Mouse (Mus musculus): ENCODE measurements at regions not wholly inside any gene's neighbourhood (a gene's known extent, or its start where the extent isn't known, plus 50 kb on each side); places are given as distances from the start of the nearest gene placed in this dataset.

DNA sequence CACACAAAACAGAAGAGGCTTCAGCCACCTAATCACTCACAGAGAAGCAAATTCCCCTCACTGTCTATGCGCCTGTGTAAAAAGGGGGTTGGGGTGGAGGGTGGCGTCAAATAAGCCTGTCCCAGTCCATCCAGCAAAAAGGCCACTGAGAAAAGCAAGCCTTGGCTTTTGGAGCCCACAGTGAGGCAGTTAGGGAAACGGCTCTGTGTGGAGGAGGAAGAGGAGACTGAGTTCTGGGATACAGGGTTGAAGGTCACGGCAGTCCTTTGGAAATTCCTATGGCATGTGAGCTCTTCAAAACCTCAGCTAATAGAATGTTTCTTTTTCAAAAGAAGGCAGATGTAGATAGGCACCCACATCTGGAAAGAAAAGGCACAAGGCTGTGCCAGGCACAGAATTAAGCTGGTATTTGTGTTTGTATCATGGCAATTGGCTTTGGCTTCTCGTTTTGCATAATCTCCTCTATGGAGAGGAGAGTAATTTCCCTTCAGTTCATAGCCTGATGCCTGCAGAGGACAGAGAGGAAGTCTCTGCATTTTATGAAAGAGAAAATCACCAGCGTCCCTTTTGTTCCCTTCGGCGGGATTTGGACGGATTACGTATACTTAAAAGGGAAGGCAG lies 319.3 kb downstream of the Sorl1 start:
- ATAC-seq (no peak), DNase-seq (no peak)
- Histone ChIP-seq H3K9ac (replicated peaks) (no peak overlapping the region), H3K27ac (ENCODE audit: low read depth) (no peak overlapping the region), H3K27me3 (ENCODE audit: insufficient read depth, low read length) (no peaks in the 10 kb centered on the region), H3K4me2 (ENCODE audit: low read depth, low read length) (no peak overlapping the region), H3K4me1 (ENCODE audit: insufficient read depth) (no peaks in the 10 kb centered on the region), H3K36me3 (replicated peaks; ENCODE audit: insufficient read depth, low read length) (no peaks in the 10 kb centered on the region), H3K4me3 (ENCODE audit: low read depth, low read length) (no peak overlapping the region), H3K9me3 (ENCODE audit: low read length) (no peaks in the 10 kb centered on the region)
- TF ChIP-seq CTCF (IDR thresholded peaks at IDR 0.05; ENCODE audit: low read depth) (no peak), EP300 (IDR thresholded peaks at IDR 0.05; ENCODE audit: low read depth) (no peak)
- 53% methylated on average over 10 of the region's 10 CpGs for WGBS (ENCODE audit: insufficient replicate concordance)

- ATAC-seq: no peak
- Histone ChIP-seq H3K9me3 (ENCODE audit: low read length) (no peaks in the 10 kb centered on the region), H3K4me3 (ENCODE audit: low read depth, low read length) (no peak overlapping the region), H3K4me1 (ENCODE audit: insufficient read depth) (no peaks in the 10 kb centered on the region), H3K4me2 (ENCODE audit: low read depth, low read length) (no peak overlapping the region), H3K36me3 (replicated peaks; ENCODE audit: insufficient read depth, low read length) (no peaks in the 10 kb centered on the region), H3K27ac (ENCODE audit: low read depth) (no peak overlapping the region), H3K9ac (replicated peaks) (no peak overlapping the region), H3K27me3 (ENCODE audit: insufficient read depth, low read length) (no peaks in the 10 kb centered on the region)
- WGBS (ENCODE audit: insufficient replicate concordance): 66% methylated on average over 11 of the region's 11 CpGs
- no peak for DNase-seq
- TF ChIP-seq CTCF (IDR thresholded peaks at IDR 0.05; ENCODE audit: low read depth): no peak
- no peak for TF ChIP-seq EP300 (IDR thresholded peaks at IDR 0.05; ENCODE audit: low read depth)
Observed at GRCm38 (mm10) chr9:41803680-41804460, 320.2 kb downstream of the Sorl1 start.

DNA sequence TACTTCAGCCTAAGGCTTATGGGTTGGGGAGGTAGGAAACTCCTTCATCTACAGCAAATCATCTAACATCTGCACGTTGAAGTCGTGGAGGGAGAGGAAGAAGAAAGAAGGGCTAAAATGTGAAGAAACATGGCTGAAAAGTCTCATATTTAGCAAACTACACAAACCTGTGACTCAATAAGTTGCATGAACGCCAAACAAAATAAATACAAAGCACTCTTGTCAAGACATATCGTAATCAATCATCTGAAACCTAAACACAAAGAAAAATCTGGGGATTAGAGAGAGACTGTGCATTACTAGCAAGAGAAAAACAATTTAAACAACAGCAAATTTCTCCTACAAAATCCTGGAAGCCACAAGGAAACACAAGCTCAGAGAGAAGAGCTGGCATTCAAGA lies 322.7 kb downstream of the Sorl1 start:
- Histone ChIP-seq H3K27ac (ENCODE audit: low read depth) (no peak overlapping the region), H3K9me3 (ENCODE audit: low read length) (no peaks in the 10 kb centered on the region), H3K9ac (replicated peaks) (no peak overlapping the region), H3K4me3 (ENCODE audit: low read depth, low read length) (no peak overlapping the region), H3K27me3 (ENCODE audit: insufficient read depth, low read length) (no peaks in the 10 kb centered on the region), H3K4me2 (ENCODE audit: low read depth, low read length) (no peak overlapping the region), H3K36me3 (replicated peaks; ENCODE audit: insufficient read depth, low read length) (no peaks in the 10 kb centered on the region), H3K4me1 (ENCODE audit: insufficient read depth) (no peaks in the 10 kb centered on the region)
- TF ChIP-seq EP300 (IDR thresholded peaks at IDR 0.05; ENCODE audit: low read depth) (no peak), CTCF (IDR thresholded peaks at IDR 0.05; ENCODE audit: low read depth) (no peak)
- ATAC-seq: no peak
- DNase-seq: no peak
- 66% methylated on average over 4 of the region's 4 CpGs for WGBS (ENCODE audit: insufficient replicate concordance)

GRCm38 (mm10) chr9:41792830-41793213 lies 331.3 kb downstream of the Sorl1 start:
- no peak overlapping the region for H3K4me3 ChIP-seq (ENCODE audit: low read depth, low read length)
- no peak overlapping the region for H3K4me2 ChIP-seq (ENCODE audit: low read depth, low read length)
- no peak for TF ChIP-seq CTCF (IDR thresholded peaks at IDR 0.05; ENCODE audit: low read depth)
- no peak for TF ChIP-seq EP300 (IDR thresholded peaks at IDR 0.05; ENCODE audit: low read depth)
- no peaks in the 10 kb centered on the region for H3K27me3 ChIP-seq (ENCODE audit: insufficient read depth, low read length)
- H3K9me3 ChIP-seq (ENCODE audit: low read length): no peaks in the 10 kb centered on the region
- ATAC-seq (no peak), DNase-seq (no peak)
- H3K36me3 ChIP-seq (replicated peaks; ENCODE audit: insufficient read depth, low read length): no peaks in the 10 kb centered on the region
- WGBS (ENCODE audit: insufficient replicate concordance): 75% methylated on average over 6 of the region's 6 CpGs
- no peaks in the 10 kb centered on the region for H3K4me1 ChIP-seq (ENCODE audit: insufficient read depth)
- no peak overlapping the region for H3K9ac ChIP-seq (replicated peaks)
- no peak overlapping the region for H3K27ac ChIP-seq (ENCODE audit: low read depth)

- TF ChIP-seq EP300 (IDR thresholded peaks at IDR 0.05; ENCODE audit: low read depth): no peak
- TF ChIP-seq CTCF (IDR thresholded peaks at IDR 0.05; ENCODE audit: low read depth): no peak
- ATAC-seq: no peak
- Histone ChIP-seq H3K4me1 (ENCODE audit: insufficient read depth) (no peaks in the 10 kb centered on the region), H3K9me3 (ENCODE audit: low read length) (no peaks in the 10 kb centered on the region), H3K36me3 (replicated peaks; ENCODE audit: insufficient read depth, low read length) (no peaks in the 10 kb centered on the region), H3K4me2 (ENCODE audit: low read depth, low read length) (no peak overlapping the region), H3K9ac (replicated peaks) (no peak overlapping the region), H3K27me3 (ENCODE audit: insufficient read depth, low read length) (no peaks in the 10 kb centered on the region), H3K4me3 (ENCODE audit: low read depth, low read length) (no peak overlapping the region), H3K27ac (ENCODE audit: low read depth) (no peak overlapping the region)
- 56% methylated on average over 4 of the region's 4 CpGs for WGBS (ENCODE audit: insufficient replicate concordance)
- DNase-seq: no peak
Observed at GRCm38 (mm10) chr9:41792173-41792829, 331.8 kb downstream of the Sorl1 start.

GRCm38 (mm10) chr9:41791501-41792172 lies 332.5 kb downstream of the Sorl1 start:
- H3K4me2 ChIP-seq (ENCODE audit: low read depth, low read length): no peak overlapping the region
- DNase-seq (no peak), ATAC-seq (no peak)
- no peak overlapping the region for H3K9ac ChIP-seq (replicated peaks)
- no peaks in the 10 kb centered on the region for H3K27me3 ChIP-seq (ENCODE audit: insufficient read depth, low read length)
- no peak overlapping the region for H3K27ac ChIP-seq (ENCODE audit: low read depth)
- TF ChIP-seq EP300 (IDR thresholded peaks at IDR 0.05; ENCODE audit: low read depth) (no peak), CTCF (IDR thresholded peaks at IDR 0.05; ENCODE audit: low read depth) (no peak)
- no peaks in the 10 kb centered on the region for H3K4me1 ChIP-seq (ENCODE audit: insufficient read depth)
- no peak overlapping the region for H3K4me3 ChIP-seq (ENCODE audit: low read depth, low read length)
- 78% methylated on average over 5 of the region's 5 CpGs for WGBS (ENCODE audit: insufficient replicate concordance)
- no peaks in the 10 kb centered on the region for H3K9me3 ChIP-seq (ENCODE audit: low read length)
- H3K36me3 ChIP-seq (replicated peaks; ENCODE audit: insufficient read depth, low read length): no peaks in the 10 kb centered on the region
